14 mouse cellular contexts compared by ENCODE assay signal in genomic region chr6:113988521-113988920, GRCm38 (mm10). TPM values are rescaled to one million over a fixed set of nuclear protein-coding genes. Genes with fewer than 3 reads are reported as not detected.
"Had no signal": no experiment of that assay in that cellular context is flagged by ENCODE, and none has a peak within 500 bp of the region (broad histone marks: within the 10 kb centered on the region; RNA-seq: fewer than 3 reads in every experiment).

No protein-coding gene starts in this region.

- DNase-seq: lung, adult 18-20 months; lung, embryonic 14.5 days; lung, postnatal 10 days; lung, postnatal 4 days; midbrain, embryonic 14.5 days; right cerebral cortex, adult 18-20 months; right cerebral cortex, postnatal 25 days; right cerebral cortex, postnatal 4 days; spleen, adult 18-20 months; thymus, adult 2 months; thymus, postnatal 25 days; thymus, postnatal 4 days had no signal

RNA-seq across cellular contexts. Expression of gene Atp2b2, which starts 53.9 kb away (rescaled TPM):
- total RNA-seq: megakaryocyte, adult 5-6 weeks; megakaryocyte-erythroid progenitor cell, adult 5-6 weeks had no signal
